Mouse (Mus musculus): ENCODE results near the gene Olfr697. TPM values are rescaled to one million over a fixed set of nuclear protein-coding genes. Genes with fewer than 3 reads are reported as not detected.
"Not testable (repeated sequence)": the region's sequence is repeated elsewhere in the genome, so short reads cannot be mapped to it uniquely, and the experiment has no call there.

The Olfr697 gene
- total RNA-seq (2021), result not detected

DNA sequence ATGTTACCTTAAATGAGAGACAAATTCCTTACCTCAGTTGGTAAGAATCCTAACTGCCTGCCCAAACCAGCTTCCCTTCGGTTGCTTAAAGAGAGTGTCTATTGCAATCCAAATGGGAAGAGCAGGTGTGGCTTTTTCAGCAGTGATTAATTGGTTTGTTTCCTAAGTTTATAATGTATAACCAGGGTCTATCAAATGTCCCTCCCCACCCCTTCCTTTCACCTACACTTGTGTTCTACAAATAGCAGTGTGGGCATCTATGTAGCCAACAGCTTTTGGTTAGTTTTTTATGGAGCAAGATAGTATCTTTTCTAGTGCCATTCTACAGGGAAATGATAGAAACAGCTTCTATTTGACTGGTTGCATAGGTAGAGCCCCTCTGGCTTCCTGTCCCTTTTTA, at the start of gene Olfr697:
TSS of gene Olfr697 (minus strand) at position 101 of the 400 bp plus-strand sequence.
- no peak for DNase-seq (ENCODE audit: low spot score)
- intact Hi-C loops (cut with DNase I), result no loop called here

DNA sequence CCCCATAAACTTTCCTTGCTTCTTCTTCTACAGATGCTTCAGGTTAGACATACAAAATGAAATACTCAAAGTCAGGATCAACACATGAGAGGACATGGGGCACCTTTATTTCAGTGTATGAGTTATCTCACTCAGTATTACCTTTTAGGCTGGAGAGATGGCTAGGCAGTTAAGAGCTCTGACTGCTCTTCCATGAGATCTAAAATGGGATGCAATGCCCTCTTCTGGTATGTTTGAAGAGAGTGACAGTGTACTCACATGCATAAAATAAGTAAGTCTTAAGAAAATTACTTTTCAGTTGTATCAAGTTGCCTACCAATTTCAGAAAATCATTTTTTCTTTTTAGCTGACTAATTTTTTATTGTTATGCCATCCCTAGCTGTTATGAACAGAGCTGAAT, 46.1 kb upstream of the Olfr697 start:
- intact Hi-C loops (cut with DNase I), result no loop called here
- no peak for DNase-seq (ENCODE audit: low spot score)

DNA sequence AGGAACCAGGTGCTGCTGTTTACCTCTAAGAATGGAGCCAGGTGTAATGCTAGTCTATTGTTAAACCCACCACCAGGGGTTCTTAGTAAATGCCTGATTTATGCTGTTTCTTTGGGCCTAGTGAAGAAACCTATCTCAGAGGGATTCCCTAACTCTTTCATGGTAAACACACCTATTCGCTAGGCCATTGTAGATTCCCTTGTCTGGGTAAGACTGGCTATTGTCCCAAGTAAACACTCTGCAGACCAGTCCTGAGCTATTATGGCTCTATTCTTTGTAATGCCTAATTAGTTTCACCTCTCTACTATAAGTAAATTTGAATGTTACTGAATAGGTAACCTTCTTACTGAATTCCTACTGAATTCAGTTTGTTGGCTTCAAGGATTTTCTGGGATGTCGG, 18.8 kb upstream of the Olfr697 start:
- intact Hi-C loops (cut with DNase I); DNase-seq (ENCODE audit: low spot score): not testable (repeated sequence)

DNA sequence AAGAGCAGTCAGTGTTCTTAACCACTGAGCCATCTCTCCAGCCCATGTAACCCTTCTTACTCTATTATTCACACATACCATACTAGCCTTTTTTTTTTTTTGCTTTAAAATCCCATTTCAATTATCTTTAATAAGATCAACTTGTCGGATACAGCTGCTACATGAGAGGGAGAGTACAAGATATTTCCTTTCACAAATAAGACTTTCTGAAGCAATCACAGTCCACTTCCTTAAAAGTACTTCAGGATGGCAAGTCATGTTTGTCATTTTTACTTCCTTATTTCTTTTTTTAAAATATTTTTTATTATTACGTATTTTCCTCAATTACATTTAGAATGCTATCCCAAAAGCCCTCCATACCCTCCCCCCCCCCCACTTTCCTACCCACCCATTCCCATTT, 16.6 kb upstream of the Olfr697 start:
- no peak for DNase-seq (ENCODE audit: low spot score)
- intact Hi-C loops (cut with DNase I), result no loop called here

DNA sequence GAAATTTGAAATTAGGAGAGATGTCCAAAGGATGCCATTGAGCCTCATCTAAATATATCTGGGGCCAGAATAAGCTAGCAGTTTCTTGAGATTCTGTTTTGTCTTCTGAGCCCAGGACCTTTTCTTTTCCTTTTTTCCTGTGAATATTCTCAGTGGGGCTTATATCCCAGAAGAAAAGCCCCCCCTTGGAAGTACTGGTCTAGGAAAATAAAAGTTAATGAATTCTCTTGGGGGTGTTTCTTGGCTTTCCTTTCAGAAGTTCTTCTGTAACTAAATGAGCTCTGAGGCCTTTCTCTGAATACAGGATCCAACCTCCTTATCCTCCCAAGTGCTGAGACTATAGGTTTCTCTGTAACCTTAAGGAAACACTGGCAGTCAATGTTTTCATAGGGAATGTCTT, 13.1 kb upstream of the Olfr697 start, which contains the start of gene Olfr698:
TSS of gene Olfr698 (minus strand) at position 101 of the 400 bp plus-strand sequence.
- DNase-seq (ENCODE audit: low spot score), result no peak
- intact Hi-C loops (cut with DNase I), result no loop called here

DNA sequence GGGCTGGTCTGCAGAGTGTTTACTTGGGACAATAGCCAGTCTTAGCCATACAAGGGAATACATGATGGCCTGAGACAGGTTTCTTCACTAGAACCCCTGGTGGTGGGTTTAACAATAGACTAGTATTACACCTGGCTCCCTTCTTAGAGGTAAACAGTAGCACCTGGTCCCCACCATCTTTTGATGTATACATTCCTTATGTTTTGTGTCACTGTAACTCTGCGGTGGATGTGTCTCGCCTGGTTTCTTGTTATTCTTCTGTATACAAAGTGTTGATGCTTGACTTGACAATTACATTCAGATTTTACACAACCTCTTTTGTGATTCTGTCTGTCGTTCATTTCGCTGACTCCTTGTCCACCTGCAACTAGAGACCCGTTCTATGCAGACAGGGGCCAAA, 3.6 kb upstream of the Olfr697 start:
- DNase-seq (ENCODE audit: low spot score), result no peak
- intact Hi-C loops (cut with DNase I), result no loop called here

DNA sequence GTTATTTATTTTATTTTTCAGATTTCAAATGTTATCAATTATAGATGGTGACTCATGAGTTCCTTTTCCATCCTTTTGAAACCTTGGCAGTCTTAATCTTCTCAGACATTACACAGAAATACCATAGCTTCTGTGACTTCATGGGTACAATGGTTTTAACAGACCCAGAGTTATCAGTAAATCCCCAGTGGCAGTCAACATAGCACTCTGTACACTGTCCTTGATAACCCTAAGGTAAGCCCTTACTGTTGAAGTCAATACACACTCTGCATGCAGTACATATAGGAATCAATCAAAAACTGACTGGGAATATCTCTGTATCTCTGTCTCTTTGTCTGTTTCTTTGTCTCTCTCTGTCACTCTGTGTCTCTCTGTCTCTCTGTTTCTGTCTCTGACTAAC, 5.2 kb downstream of the Olfr697 start:
- intact Hi-C loops (cut with DNase I), result no loop called here
- DNase-seq (ENCODE audit: low spot score), result no peak

DNA sequence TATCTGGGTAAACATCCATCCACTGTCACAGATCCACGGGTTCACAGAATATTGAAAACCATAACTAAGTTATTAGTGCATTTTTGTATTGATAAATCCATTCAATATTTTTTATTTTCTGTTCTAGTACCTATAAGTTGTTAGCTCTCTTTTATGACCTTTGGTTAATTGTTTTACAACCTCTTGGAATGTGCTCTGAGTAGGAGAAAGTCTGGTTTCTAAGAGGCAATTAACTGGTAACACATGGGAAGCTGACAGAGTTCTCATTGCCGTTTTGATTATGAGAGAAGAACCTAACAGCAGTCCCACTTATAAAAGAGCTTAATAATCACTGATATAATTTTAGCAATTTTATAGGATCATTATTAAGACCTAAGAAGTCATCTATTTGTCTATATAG, 8.5 kb downstream of the Olfr697 start:
- intact Hi-C loops (cut with DNase I), result no loop called here

DNA sequence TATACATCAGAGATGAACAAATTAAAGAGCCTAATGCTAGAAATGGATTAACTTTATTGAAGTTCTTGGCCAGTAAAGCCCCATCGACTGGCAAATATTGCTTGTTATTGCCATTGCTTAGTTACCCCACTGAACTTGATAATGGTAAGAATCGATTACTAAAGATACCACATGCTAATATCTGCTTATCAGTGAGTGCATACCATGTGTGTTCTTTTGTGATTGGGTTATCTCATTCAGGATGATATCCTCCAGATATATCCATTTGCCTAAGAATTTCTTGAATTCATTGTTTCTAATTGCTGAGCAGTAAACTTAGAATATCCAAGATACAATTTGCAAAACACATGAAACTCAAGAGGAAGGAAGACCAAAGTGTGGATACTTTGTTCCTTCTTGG, 16.6 kb downstream of the Olfr697 start:
- intact Hi-C loops (cut with DNase I); DNase-seq (ENCODE audit: low spot score): not testable (repeated sequence)

More for the DNA sequence above, 8.5 kb downstream of the Olfr697 start:
- no peak for DNase-seq (ENCODE audit: low spot score)

DNA sequence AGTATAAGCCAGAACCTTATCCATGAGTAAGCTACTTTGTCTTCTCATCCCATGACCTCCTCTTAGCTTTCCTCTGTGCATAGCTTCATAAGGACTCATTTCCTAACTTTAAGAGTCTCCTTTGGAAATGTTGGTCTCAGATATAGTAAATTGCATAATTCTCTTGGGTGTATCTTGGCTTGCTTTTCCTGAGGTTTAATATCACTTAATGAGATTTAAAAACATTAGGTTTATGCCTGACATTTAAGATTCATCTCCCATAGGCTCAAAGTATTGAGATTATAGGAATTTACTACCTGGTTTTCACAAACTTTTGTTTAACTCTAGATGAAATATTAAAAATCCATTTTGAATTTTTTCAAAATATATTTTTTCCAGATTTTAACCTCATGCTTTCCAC, 25.9 kb downstream of the Olfr697 start, which contains the start of gene Olfr695:
TSS of gene Olfr695 (minus strand) at position 101 of the 400 bp plus-strand sequence.
- no peak for DNase-seq (ENCODE audit: low spot score)
- intact Hi-C loops (cut with DNase I), result no loop called here

DNA sequence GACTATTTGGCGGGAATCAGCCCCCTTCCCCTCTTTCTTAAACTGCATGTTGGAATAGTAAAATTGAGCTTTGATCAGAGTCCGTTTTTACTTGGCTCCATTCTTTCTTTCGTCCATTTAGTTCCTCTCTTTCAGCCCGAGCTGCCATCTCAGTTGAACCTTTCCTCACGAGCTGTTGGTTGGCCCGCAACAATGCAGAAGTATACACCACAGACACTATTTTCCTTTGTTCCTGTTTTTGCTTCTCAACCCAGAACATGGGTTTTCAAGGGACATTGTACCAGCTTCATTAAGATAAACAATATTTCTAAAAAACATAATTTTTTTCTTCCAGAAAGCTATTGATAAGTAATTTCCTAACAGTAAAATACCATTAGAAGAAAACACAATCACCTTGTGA, 30.8 kb downstream of the Olfr697 start:
- no peak for DNase-seq (ENCODE audit: low spot score)
- intact Hi-C loops (cut with DNase I), result no loop called here

DNA sequence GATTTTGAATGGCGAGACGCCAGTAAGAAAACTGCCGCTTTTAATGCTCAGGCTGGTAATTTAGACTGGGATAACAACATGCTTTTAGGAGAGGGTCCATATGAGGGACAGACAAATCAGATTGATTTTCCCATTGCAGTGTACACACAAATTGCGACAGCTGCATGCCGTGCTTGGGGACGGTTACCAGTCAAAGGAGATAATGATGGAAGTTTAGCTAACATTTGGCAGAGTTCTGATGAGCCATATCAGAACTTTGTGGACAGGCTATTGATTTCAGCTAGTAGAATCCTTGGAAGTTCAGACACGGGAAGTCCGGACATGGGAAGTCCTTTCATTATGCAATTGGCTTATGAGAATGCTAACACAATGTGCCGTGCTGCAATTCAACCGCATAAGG, 34.5 kb downstream of the Olfr697 start:
- intact Hi-C loops (cut with DNase I); DNase-seq (ENCODE audit: low spot score): not testable (repeated sequence)

DNA sequence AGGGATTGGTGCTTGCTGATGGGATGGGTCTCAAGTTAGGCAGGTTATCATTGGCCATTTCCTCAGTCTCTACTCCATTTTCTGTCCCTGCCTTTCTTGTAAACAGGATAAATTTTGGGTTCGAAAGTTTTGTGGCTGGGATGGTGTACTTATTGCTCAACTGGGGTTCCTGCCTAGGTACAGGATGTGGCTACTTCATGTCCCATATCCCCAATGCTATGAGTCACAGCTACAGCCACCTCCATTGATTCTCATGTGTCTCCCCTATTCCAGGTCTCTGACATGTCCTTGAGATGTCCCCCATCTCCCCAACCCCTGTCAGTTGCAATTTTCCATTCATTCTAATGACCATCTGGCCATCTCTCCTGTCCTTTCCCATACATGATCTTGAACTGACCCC, 45.4 kb downstream of the Olfr697 start:
- DNase-seq (ENCODE audit: low spot score), result no peak
- intact Hi-C loops (cut with DNase I), result no loop called here

DNA sequence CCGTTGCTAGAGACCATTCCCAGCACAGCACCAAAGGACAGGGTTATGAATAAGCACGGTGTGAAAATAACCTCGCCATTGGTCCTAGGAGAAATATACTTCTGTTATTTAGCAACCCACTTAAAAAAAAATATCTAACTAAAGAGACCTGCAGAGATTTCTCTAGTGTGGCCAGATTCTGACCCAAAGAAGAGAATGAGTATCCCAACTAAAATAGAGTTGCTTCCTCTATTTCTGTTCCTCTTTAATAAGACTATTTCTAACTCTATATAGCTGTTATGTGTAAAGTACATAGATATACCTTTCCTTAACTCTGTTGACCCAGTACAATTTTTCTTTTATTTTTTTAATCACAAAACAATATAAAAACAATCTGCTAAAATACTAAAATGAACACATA, 49.3 kb downstream of the Olfr697 start:
- DNase-seq (ENCODE audit: low spot score), result no peak
- intact Hi-C loops (cut with DNase I), result no loop called here

DNA sequence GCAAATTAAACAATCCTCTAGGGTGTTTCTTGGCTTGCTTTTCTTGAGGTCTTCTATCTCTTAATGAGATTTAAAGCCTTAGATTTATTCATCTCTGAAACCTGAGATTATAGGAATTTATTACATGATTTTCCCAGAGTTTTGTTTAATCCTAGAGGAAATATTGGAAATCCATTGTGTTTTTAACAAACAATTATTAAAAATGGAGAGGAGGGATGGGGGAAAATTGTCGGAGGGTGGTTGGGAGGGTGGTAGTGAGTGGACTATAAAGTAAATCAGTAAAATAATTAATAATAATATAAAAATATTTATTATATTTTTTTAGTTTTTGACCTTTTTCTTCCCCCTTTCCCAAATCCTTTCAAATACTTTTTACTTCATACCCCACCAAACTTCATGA, 50.5 kb downstream of the Olfr697 start, which contains the start of gene Olfr694:
TSS of gene Olfr694 (minus strand) at position 101 of the 400 bp plus-strand sequence.
- intact Hi-C loops (cut with DNase I), result no loop called here
- no peak for DNase-seq (ENCODE audit: low spot score)

Other genes with a start within 250 kb of the Olfr697 start
- not detected for gene Olfr693, start 61.9 kb downstream of the Olfr697 start, total RNA-seq (2021)
- gene Olfr694, start 50.6 kb downstream of the Olfr697 start, total RNA-seq (2021), result not detected
- gene Olfr695, start 26.0 kb downstream of the Olfr697 start, total RNA-seq (2021), result not detected
- not detected for gene Olfr698, start 13.0 kb upstream of the Olfr697 start, total RNA-seq (2021)
- gene Olfr699, start 50.8 kb upstream of the Olfr697 start, total RNA-seq (2021), result not detected
- not detected for gene Olfr700, start 66.4 kb upstream of the Olfr697 start, total RNA-seq (2021)
- gene Olfr701, start 71.7 kb upstream of the Olfr697 start, total RNA-seq (2021), result not detected
- gene Olfr702, start 91.5 kb upstream of the Olfr697 start, total RNA-seq (2021), result not detected
- gene Olfr703, start 100.9 kb upstream of the Olfr697 start, total RNA-seq (2021), result not detected
- not detected for gene Olfr704, start 120.7 kb upstream of the Olfr697 start, total RNA-seq (2021)
- not detected for gene Olfr705, start 134.4 kb upstream of the Olfr697 start, total RNA-seq (2021)
- gene Olfr706, start 145.7 kb upstream of the Olfr697 start, total RNA-seq (2021), result not detected
- not detected for gene Olfr707, start 158.8 kb upstream of the Olfr697 start, total RNA-seq (2021)
- not detected for gene Olfr1532-ps1, start 165.6 kb upstream of the Olfr697 start, total RNA-seq (2021)
- not detected for gene Olfr709-ps1, start 189.8 kb upstream of the Olfr697 start, total RNA-seq (2021)
- not detected for gene Olfr710, start 205.9 kb upstream of the Olfr697 start, total RNA-seq (2021)
- gene Olfr6, start 221.5 kb upstream of the Olfr697 start, total RNA-seq (2021), result not detected
- not detected for gene Olfr711, start 233.0 kb upstream of the Olfr697 start, total RNA-seq (2021)